Mouse (Mus musculus) spleen, adult 2 months (tissue): Measurements from ENCODE around the gene Tmprss6. TPM values are rescaled to one million over a fixed set of nuclear protein-coding genes. Genes with fewer than 3 reads are reported as not detected.

ENCODE experiments used
- DNase-seq, 2 experiments: peaks; one replicate each; pipeline versions ENCODE4 v3.0.0 to v3.0.0-alpha.2; 2012 to 2021; ENCODE audit warnings: low spot score in 2 of 2, low read depth in 1 of 2
- H3K27ac ChIP-seq: fragments of 200-500 bp; 2 replicates; pipeline ENCODE4 v1.5.1; 2012; ENCODE audit warnings: low read length, inconsistent platforms; ENCODE audit not compliant: insufficient read depth
- H3K27me3 ChIP-seq: fragments of 200-500 bp; 2 replicates; pipeline ENCODE4 v1.6.1; 2012; ENCODE audit warnings: mild to moderate bottlenecking, moderate library complexity, low read length, inconsistent platforms; ENCODE audit not compliant: control insufficient read depth, insufficient read depth
- H3K36me3 ChIP-seq: fragments of 200-500 bp; 2 replicates; pipeline ENCODE4 v1.6.1; 2012; ENCODE audit warnings: mild to moderate bottlenecking, low read length, inconsistent platforms; ENCODE audit not compliant: control insufficient read depth, insufficient read depth
- H3K4me1 ChIP-seq: fragments of 200-500 bp; 2 replicates; pipeline ENCODE4 v1.6.1; 2011; ENCODE audit warnings: inconsistent platforms; ENCODE audit not compliant: control insufficient read depth, insufficient read depth, insufficient read length
- H3K4me3 ChIP-seq: fragments of 200-500 bp; 2 replicates; pipeline ENCODE4 v1.5.1; 2011; ENCODE audit warnings: mild to moderate bottlenecking, inconsistent platforms; ENCODE audit not compliant: insufficient read depth, insufficient read length; ENCODE audit errors: extremely low read depth
- CTCF ChIP-seq: fragments of 200-500 bp; IDR thresholded peaks from 2 replicates; pipeline ENCODE4 v1.5.1; 2011; ENCODE audit warnings: mild to moderate bottlenecking, inconsistent platforms; ENCODE audit not compliant: insufficient read depth, insufficient read length, insufficient replicate concordance; ENCODE audit errors: extremely low read depth
- POLR2A ChIP-seq: fragments of 200-500 bp; IDR thresholded peaks from 2 replicates; pipeline ENCODE4 v1.6.1; 2011; ENCODE audit warnings: low read depth, low read length, inconsistent platforms
- WGBS: fragments of 180-500 bp; shearing (Covaris S2); methylation state at CpG from one replicate; pipeline ENCODE4 v1.1.7; 2018; 5-methylcytosine and 5-hydroxymethylcytosine counted together
- polyA plus RNA-seq: library from polyadenylated mRNA; depleted of rRNA; stranded (reverse); fragments of >200 nt; gene quantifications from 2 replicates; pipeline ENCODE4 v1.2.3, GENCODE M21; 2012

The Tmprss6 gene
- polyA plus RNA-seq, 1 experiment = 0.21 TPM

DNA sequence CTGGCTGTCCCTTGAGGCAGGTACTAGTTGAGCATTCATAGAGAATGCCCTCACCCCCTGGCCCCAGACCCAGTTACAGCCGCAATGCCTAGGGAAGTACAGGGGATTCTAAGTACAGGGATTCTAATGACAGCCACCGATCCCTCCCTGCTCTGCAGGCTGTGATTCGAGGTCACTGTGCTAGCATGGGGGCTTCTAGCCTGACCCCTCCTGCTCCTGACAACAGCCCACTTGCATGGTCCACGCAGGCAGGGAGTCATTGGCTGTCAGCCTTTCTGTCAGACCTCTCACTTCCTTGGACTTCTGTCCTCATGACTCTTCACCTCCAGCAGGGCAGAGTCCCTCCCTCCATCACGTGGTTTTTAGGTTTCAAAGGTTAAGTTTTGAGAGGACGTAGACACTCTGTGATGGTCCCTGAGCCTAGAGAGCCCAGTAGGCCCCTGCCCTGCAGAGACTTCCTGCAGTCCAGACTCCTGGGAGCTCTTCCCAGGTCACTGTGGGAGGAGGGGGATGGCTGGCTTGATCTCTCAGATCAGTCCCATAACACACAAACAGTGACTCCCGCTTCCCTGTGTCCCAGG is 36.8 kb downstream of the Tmprss6 start:
- H3K4me3 ChIP-seq = no peak overlapping the region
- H3K27me3 ChIP-seq = peaks cover 5% of the 10 kb centered on the region; the same call in 1 of the 2 replicates
- H3K27ac ChIP-seq = no peak overlapping the region
- TF ChIP-seq POLR2A (no peak), CTCF (no peak)
- no peak for DNase-seq
- 83% methylated on average over 7 of the region's 7 CpGs for whole genome bisulfite sequencing
- H3K4me1 ChIP-seq = no peaks in the 10 kb centered on the region; the same call in 1 of the 2 replicates
- H3K36me3 ChIP-seq = no peaks in the 10 kb centered on the region

GRCm38 (mm10) chr15:78430874-78431273 is 37.6 kb downstream of the Tmprss6 start:
- Histone ChIP-seq H3K27me3 (peaks cover 5% of the 10 kb centered on the region; the same call in 1 of the 2 replicates), H3K4me3 (no peak overlapping the region), H3K27ac (no peak overlapping the region), H3K36me3 (no peaks in the 10 kb centered on the region), H3K4me1 (no peaks in the 10 kb centered on the region; the same call in 1 of the 2 replicates)
- DNase-seq = no peak
- WGBS = 89% methylated on average over 10 of the region's 10 CpGs
- TF ChIP-seq POLR2A (no peak), CTCF (no peak)

- Histone ChIP-seq H3K4me1 (no peaks in the 10 kb centered on the region; the same call in 1 of the 2 replicates), H3K36me3 (no peaks in the 10 kb centered on the region), H3K27ac (peak overlapping the region; percentile 31; the same call in 1 of the 2 replicates), H3K27me3 (peaks cover 5% of the 10 kb centered on the region; the same call in 1 of the 2 replicates), H3K4me3 (no peak overlapping the region)
- whole genome bisulfite sequencing = 75% methylated on average over 13 of the region's 13 CpGs
- TF ChIP-seq POLR2A (no peak), CTCF (no peak)
- DNase-seq = no peak
These were observed 38.4 kb downstream of the Tmprss6 start for GRCm38 (mm10) chr15:78429871-78430622.

GRCm38 (mm10) chr15:78429139-78429459 is 39.3 kb downstream of the Tmprss6 start:
- DNase-seq = no peak
- H3K27me3 ChIP-seq = peaks cover 5% of the 10 kb centered on the region; the same call in 1 of the 2 replicates
- H3K4me1 ChIP-seq = no peaks in the 10 kb centered on the region
- peak overlapping the region; percentile 45; the same call in 1 of the 2 replicates for H3K4me3 ChIP-seq
- peak overlapping the region; percentile 46 for H3K27ac ChIP-seq
- H3K36me3 ChIP-seq = no peaks in the 10 kb centered on the region
- WGBS = 38% methylated on average over 3 of the region's 3 CpGs
- TF ChIP-seq CTCF = no peak
- TF ChIP-seq POLR2A = no peak

DNA sequence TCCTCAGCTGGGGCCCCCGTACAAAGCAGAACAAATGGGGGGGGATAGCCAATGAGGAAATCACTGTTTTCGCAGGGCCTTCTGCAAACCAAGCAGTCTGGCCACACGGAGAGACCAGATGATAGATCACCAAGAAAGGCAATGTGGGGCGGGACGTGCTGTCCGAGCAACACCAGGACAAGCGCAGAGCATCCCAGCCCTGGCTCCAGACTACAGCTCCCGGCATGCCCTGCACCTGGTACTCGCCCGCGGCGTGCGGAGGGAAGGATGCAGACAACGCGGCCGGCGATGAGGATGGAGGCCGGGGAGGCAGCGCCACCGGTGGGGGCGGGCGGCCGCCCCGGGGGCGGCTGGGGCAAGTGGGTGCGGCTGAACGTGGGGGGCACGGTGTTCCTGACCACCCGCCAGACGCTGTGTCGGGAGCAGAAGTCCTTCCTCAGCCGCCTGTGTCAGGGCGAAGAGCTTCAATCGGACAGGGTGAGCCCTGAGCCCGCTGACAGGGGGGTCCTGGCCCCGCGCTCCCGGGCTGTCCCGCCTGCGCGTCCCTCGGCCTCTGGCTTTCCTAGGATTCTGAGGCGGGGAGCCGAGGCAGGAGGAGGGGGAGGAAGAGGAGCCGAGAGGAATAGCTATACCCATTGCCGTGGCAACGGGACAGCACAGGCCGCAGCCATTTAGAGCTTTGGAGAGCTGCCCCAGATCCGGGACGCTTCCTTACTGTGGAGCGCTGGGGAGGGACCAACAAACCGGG is 39.9 kb downstream of the Tmprss6 start, which contains the start of gene Kctd17:
Gene Kctd17, plus strand, starts transcription at position 174 of the 748 bp plus-strand sequence.
- DNase-seq = no peak
- no peak for TF ChIP-seq CTCF
- TF ChIP-seq POLR2A = no peak
- 5% methylated on average over 52 of the region's 52 CpGs for WGBS
- Histone ChIP-seq H3K36me3 (no peaks in the 10 kb centered on the region), H3K27ac (peak within 1 kb of the TSS; percentile 46), H3K4me1 (no peaks in the 10 kb centered on the region), H3K27me3 (peaks cover 5% of the 10 kb centered on the region; the same call in 1 of the 2 replicates), H3K4me3 (peak within 1 kb of the TSS; percentile 45; the same call in 1 of the 2 replicates)

DNA sequence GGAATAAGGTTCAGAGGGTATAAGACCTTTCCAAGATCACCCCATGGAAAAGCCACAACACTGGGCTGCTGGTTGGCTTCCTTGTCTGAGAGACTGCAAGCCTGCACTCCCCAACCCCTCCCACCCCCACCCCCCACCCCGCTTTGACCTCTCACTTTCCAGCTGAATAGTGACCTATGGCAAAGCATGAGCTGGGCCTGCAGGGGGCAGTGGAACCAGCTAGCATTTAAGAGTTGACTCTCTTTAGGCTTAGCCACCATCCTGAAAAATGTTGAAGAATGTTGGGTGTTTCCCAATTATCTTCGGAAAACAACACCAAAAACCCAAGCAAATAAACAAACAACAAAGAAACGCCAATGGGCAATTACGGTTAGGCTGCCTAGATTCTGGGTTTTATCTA is 43.2 kb downstream of the Tmprss6 start:
- Histone ChIP-seq H3K4me3 (no peak overlapping the region), H3K27me3 (peaks cover 5% of the 10 kb centered on the region; the same call in 1 of the 2 replicates), H3K4me1 (peaks cover 4% of the 10 kb centered on the region; the same call in 1 of the 2 replicates), H3K27ac (no peak overlapping the region), H3K36me3 (no peaks in the 10 kb centered on the region)
- WGBS = 77% methylated on average over 4 of the region's 4 CpGs
- no peak for TF ChIP-seq POLR2A
- no peak for TF ChIP-seq CTCF
- no peak for DNase-seq

DNA sequence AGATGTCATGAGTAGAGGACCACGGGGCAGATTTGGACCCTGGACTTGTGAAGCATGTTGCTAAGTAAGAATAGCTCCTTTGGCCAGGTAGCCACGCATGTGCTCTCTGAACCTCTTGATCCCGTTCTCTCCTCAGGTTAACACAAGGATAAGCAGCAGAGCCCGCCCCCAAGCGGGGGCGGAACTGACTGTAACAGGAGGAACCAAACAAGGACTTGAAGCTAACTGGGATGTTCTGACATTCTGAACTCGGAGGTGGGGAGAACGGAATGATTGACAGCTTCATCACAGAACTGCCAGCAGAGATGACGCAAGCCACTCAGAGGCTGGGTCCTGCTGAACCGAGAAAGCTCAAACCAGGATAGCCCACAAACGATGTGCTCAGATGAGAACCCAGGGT is 43.9 kb downstream of the Tmprss6 start:
- no peak overlapping the region for H3K27ac ChIP-seq
- 64% methylated on average over 11 of the region's 11 CpGs for WGBS
- TF ChIP-seq POLR2A (no peak), CTCF (no peak)
- peaks cover 4% of the 10 kb centered on the region; the same call in 1 of the 2 replicates for H3K4me1 ChIP-seq
- no peak for DNase-seq
- H3K4me3 ChIP-seq = no peak overlapping the region
- H3K36me3 ChIP-seq = no peaks in the 10 kb centered on the region
- H3K27me3 ChIP-seq = peaks cover 5% of the 10 kb centered on the region; the same call in 1 of the 2 replicates
